Mouse (Mus musculus): Measurements from ENCODE around the gene Bmp3. TPM values are rescaled to one million over a fixed set of nuclear protein-coding genes. Genes with fewer than 3 reads are reported as not detected.
A peak's percentile ranks its signal among the peaks of the same experiment; 100 is the strongest.

Bmp3 gene
- polyA plus RNA-seq (2012; ENCODE audit: insufficient read depth, insufficient read length, low replicate concordance, missing spikeins), result not detected in 2 replicates

GRCm38 (mm10) chr5:98854264-98854626 is at the start of gene Bmp3:
Gene Bmp3 (plus strand): TSS chr5:98854415.
- Histone ChIP-seq H3K4me3 (ENCODE audit: insufficient read depth, low read depth, low read length) (peak within 1 kb of the TSS; percentile 55), H3K27ac (ENCODE audit: insufficient read depth, low read depth, low read length) (no peak within 1 kb of the TSS), H3K4me1 (ENCODE audit: control insufficient read depth, insufficient read depth, low read length) (peaks cover 13% of the 10 kb centered on the region)
- TF ChIP-seq CTCF (IDR thresholded peaks at IDR 0.05; ENCODE audit: insufficient read depth, low read depth, low read length) (no peak), POLR2A (IDR thresholded peaks at IDR 0.05; ENCODE audit: insufficient read depth, low read depth, low read length) (no peak)
- 3% methylated on average over 10 of the region's 10 CpGs for WGBS

GRCm38 (mm10) chr5:98804761-98805160 is 49.5 kb upstream of the Bmp3 start:
- no peak overlapping the region for H3K4me3 ChIP-seq (ENCODE audit: insufficient read depth, low read depth, low read length)
- no peaks in the 10 kb centered on the region for H3K4me1 ChIP-seq (ENCODE audit: control insufficient read depth, insufficient read depth, low read length)
- TF ChIP-seq CTCF (IDR thresholded peaks at IDR 0.05; ENCODE audit: insufficient read depth, low read depth, low read length), result no peak
- TF ChIP-seq POLR2A (IDR thresholded peaks at IDR 0.05; ENCODE audit: insufficient read depth, low read depth, low read length), result no peak
- no peak overlapping the region for H3K27ac ChIP-seq (ENCODE audit: insufficient read depth, low read depth, low read length)
- 89% methylated on average over 6 of the region's 6 CpGs for WGBS

DNA sequence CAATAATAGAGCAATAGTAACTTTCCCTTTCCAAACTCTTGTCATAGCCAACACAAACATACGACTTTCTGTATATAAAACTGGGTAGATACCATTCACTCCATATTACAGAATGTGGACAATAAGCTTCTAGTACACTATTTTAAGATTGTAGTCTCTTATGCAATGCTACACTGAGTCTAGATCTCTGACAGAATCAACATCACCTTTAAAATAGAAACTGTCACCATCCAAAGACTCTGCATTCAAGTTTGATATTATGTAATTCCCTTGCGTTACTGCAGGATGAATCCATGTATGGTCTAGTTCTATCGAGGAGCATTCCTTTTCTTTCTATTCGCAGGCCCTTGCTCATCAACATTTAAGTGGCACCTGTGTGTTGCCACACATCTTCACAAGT is 47.7 kb upstream of the Bmp3 start:
- Histone ChIP-seq H3K4me3 (ENCODE audit: insufficient read depth, low read depth, low read length) (no peak overlapping the region), H3K27ac (ENCODE audit: insufficient read depth, low read depth, low read length) (no peak overlapping the region), H3K4me1 (ENCODE audit: control insufficient read depth, insufficient read depth, low read length) (no peaks in the 10 kb centered on the region)
- WGBS, result 93% methylated on average over 4 of the region's 4 CpGs
- TF ChIP-seq POLR2A (IDR thresholded peaks at IDR 0.05; ENCODE audit: insufficient read depth, low read depth, low read length) (no peak), CTCF (IDR thresholded peaks at IDR 0.05; ENCODE audit: insufficient read depth, low read depth, low read length) (no peak)

GRCm38 (mm10) chr5:98807022-98807421 is 47.2 kb upstream of the Bmp3 start:
- WGBS, result 85% methylated on average over 7 of the region's 7 CpGs
- no peak overlapping the region for H3K27ac ChIP-seq (ENCODE audit: insufficient read depth, low read depth, low read length)
- no peaks in the 10 kb centered on the region for H3K4me1 ChIP-seq (ENCODE audit: control insufficient read depth, insufficient read depth, low read length)
- no peak overlapping the region for H3K4me3 ChIP-seq (ENCODE audit: insufficient read depth, low read depth, low read length)
- TF ChIP-seq POLR2A (IDR thresholded peaks at IDR 0.05; ENCODE audit: insufficient read depth, low read depth, low read length), result no peak
- no peak for TF ChIP-seq CTCF (IDR thresholded peaks at IDR 0.05; ENCODE audit: insufficient read depth, low read depth, low read length)

GRCm38 (mm10) chr5:98807953-98808352 is 46.3 kb upstream of the Bmp3 start:
- Histone ChIP-seq H3K27ac (ENCODE audit: insufficient read depth, low read depth, low read length) (no peak overlapping the region), H3K4me1 (ENCODE audit: control insufficient read depth, insufficient read depth, low read length) (no peaks in the 10 kb centered on the region), H3K4me3 (ENCODE audit: insufficient read depth, low read depth, low read length) (no peak overlapping the region)
- no peak for TF ChIP-seq POLR2A (IDR thresholded peaks at IDR 0.05; ENCODE audit: insufficient read depth, low read depth, low read length)
- no peak for TF ChIP-seq CTCF (IDR thresholded peaks at IDR 0.05; ENCODE audit: insufficient read depth, low read depth, low read length)
- WGBS, result 82% methylated on average over 9 of the region's 9 CpGs

- TF ChIP-seq CTCF (IDR thresholded peaks at IDR 0.05; ENCODE audit: insufficient read depth, low read depth, low read length) (no peak), POLR2A (IDR thresholded peaks at IDR 0.05; ENCODE audit: insufficient read depth, low read depth, low read length) (no peak)
- WGBS, result 95% methylated on average over 1 of the region's 1 CpGs
These were observed 41.8 kb upstream of the Bmp3 start for GRCm38 (mm10) chr5:98812380-98812779.

GRCm38 (mm10) chr5:98815269-98815668 is 38.9 kb upstream of the Bmp3 start:
- TF ChIP-seq POLR2A (IDR thresholded peaks at IDR 0.05; ENCODE audit: insufficient read depth, low read depth, low read length) (no peak), CTCF (IDR thresholded peaks at IDR 0.05; ENCODE audit: insufficient read depth, low read depth, low read length) (no peak)
- 76% methylated on average over 1 of the region's 1 CpGs for WGBS
- H3K4me1 ChIP-seq (ENCODE audit: control insufficient read depth, insufficient read depth, low read length), result no peaks in the 10 kb centered on the region
- no peak overlapping the region for H3K27ac ChIP-seq (ENCODE audit: insufficient read depth, low read depth, low read length)
- H3K4me3 ChIP-seq (ENCODE audit: insufficient read depth, low read depth, low read length), result no peak overlapping the region

More at GRCm38 (mm10) chr5:98812380-98812779, 41.8 kb upstream of the Bmp3 start:
- H3K27ac ChIP-seq (ENCODE audit: insufficient read depth, low read depth, low read length), result no peak overlapping the region
- H3K4me1 ChIP-seq (ENCODE audit: control insufficient read depth, insufficient read depth, low read length), result no peaks in the 10 kb centered on the region
- no peak overlapping the region for H3K4me3 ChIP-seq (ENCODE audit: insufficient read depth, low read depth, low read length)

DNA sequence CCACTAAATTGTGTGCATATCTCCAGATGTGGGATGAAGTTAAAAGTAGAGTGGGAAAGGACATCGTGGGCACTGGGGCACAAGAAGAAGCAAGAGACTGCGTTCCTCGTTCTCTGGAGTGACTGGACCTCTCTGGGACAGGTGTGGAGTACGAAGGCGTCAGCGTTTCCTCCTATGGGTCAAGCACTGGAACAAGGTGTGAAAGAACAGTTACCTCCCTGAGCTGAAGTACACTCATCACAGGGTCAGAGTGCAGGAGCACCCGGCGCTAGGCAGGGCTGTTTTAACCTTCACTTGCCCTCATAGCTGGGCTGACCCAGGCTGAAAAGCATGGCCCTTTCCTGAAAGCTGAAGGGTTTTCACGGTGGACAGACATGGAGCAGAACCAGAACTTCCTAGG is 20.5 kb upstream of the Bmp3 start:
- no peak for TF ChIP-seq POLR2A (IDR thresholded peaks at IDR 0.05; ENCODE audit: insufficient read depth, low read depth, low read length)
- no peak for TF ChIP-seq CTCF (IDR thresholded peaks at IDR 0.05; ENCODE audit: insufficient read depth, low read depth, low read length)
- Histone ChIP-seq H3K4me3 (ENCODE audit: insufficient read depth, low read depth, low read length) (no peak overlapping the region), H3K27ac (ENCODE audit: insufficient read depth, low read depth, low read length) (no peak overlapping the region), H3K4me1 (ENCODE audit: control insufficient read depth, insufficient read depth, low read length) (no peaks in the 10 kb centered on the region)
- 86% methylated on average over 9 of the region's 9 CpGs for WGBS

DNA sequence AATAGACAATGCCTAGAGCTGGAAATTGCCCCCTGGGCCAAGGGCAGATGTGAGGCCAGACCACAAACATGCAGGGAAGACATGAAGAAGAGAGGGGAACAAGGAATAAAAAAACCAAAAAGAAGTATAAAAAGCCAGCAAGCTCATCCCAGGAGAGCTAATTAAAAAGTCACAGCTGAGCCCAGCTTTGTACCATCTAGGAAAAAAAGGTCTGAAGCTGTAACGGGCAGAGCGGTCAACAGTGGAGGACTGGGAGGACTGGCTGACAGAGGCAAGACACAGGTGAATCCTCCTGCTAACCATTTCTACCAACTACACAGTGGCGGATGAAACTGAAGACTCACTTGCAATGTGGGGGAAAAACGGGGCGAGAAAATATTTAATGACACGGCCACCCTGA is 19.9 kb upstream of the Bmp3 start:
- H3K4me1 ChIP-seq (ENCODE audit: control insufficient read depth, insufficient read depth, low read length), result no peaks in the 10 kb centered on the region
- TF ChIP-seq CTCF (IDR thresholded peaks at IDR 0.05; ENCODE audit: insufficient read depth, low read depth, low read length), result no peak
- no peak for TF ChIP-seq POLR2A (IDR thresholded peaks at IDR 0.05; ENCODE audit: insufficient read depth, low read depth, low read length)
- no peak overlapping the region for H3K4me3 ChIP-seq (ENCODE audit: insufficient read depth, low read depth, low read length)
- 94% methylated on average over 6 of the region's 6 CpGs for WGBS
- no peak overlapping the region for H3K27ac ChIP-seq (ENCODE audit: insufficient read depth, low read depth, low read length)

Measured in olfactory bulb, adult 2 months (tissue).